Mouse (Mus musculus): ENCODE data around the gene Nmt1.

DNA sequence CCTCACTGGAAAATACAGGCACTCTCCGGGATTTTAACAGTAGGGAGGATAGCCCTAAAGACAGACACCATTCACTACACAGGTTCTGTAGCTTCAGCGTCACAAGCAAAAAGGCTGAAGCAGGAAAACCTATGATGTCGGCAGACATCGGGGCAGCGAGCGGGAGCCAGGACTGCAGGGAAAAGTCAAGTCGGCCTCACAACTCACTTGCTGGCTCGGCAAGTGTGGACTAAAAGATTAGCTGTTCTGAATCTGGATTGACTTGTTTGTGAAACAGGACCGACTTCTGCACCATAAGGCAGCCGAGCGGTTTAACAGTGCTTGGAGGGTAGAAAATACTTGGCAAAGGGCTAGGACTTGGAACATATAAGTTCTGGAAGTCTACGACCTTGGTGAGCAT lies 85.0 kb downstream of the Nmt1 start:
- TF ChIP-seq CTCF (IDR thresholded peaks at IDR 0.05; ENCODE audit: low read depth, low read length) (no peak), TAL1 (conservative IDR thresholded peaks at IDR 0.05; ENCODE audit: low read depth, low read length) (no peak), GATA1 (IDR thresholded peaks at IDR 0.05; ENCODE audit: borderline replicate concordance, low read length) (no peak), POLR2AphosphoS5 (IDR thresholded peaks at IDR 0.05; ENCODE audit: insufficient replicate concordance, low read depth, low read length) (no peak), GATA2 (IDR thresholded peaks at IDR 0.05; ENCODE audit: borderline replicate concordance, low read depth, low read length) (no peak)

Measured in G1E (cell line).